ENCODE assay signal across 11 mouse cellular contexts in the genomic region with DNA sequence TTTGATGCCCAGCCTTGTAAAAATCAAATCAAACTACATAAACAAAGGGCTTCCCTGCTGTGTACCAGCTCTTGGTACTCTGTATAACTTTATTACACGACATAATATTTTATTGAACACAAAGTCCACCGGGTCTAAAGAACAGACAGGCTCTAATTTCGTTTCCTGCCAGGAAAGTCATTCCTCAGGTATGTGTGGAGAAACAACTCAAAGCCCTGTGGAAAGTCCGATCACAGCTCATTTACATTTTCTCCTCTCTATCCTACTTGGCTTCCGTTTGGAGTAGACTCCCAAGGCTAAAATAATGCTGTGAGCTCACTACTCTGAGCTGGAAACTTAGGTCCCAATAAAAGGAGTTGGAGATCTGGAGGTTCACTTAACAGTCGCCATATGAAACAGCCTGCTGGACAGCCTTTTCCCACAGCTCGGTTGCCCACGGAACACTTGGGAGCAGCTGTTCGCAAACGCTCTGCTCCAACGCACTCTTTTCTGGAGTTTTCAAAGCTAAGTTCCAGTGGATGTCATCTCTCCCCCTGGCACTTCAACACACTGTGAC.
DNase-seq lines count a peak whose midpoint lies in the region; ATAC-seq and TF ChIP-seq lines count a peak whose summit lies in the region.
"Had no signal": no experiment of that assay in that cellular context is flagged by ENCODE, and none has a peak within 500 bp of the region (broad histone marks: within the 10 kb centered on the region; RNA-seq: fewer than 3 reads in every experiment).

No protein-coding gene starts in this region.

- peaks cover 3% of the 10 kb centered on the region; the same call in 1 of the 2 replicates for H3K4me1 ChIP-seq in forebrain, embryonic 15.5 days
- H3K4me1 ChIP-seq: liver, embryonic 15.5 days had no signal

- H3K9me3 ChIP-seq in forebrain, embryonic 15.5 days: no peaks in the 10 kb centered on the region
- H3K9me3 ChIP-seq: liver, embryonic 15.5 days had no signal

- no peaks in the 10 kb centered on the region for H3K27me3 ChIP-seq in forebrain, embryonic 15.5 days
- H3K27me3 ChIP-seq: liver, embryonic 15.5 days had no signal

- peak overlapping the region; percentile 77; the same call in 1 of the 2 replicates for H3K27ac ChIP-seq in layer of hippocampus, adult 2 months
- no peak overlapping the region for H3K27ac ChIP-seq in forebrain, embryonic 15.5 days (replicated peaks)
- H3K27ac ChIP-seq: liver, embryonic 15.5 days had no signal

- peak; percentile 41 to 44 for DNase-seq in layer of hippocampus, adult 2 months (ENCODE audit: low spot score in 2 of 2)
- no peak for DNase-seq in layer of hippocampus, postnatal 25 days (ENCODE audit: extremely low spot score in 1 of 2, low spot score in 1 of 2)
- peak; percentile 53 for DNase-seq in adipocyte (ENCODE audit: low spot score)
- DNase-seq in fibroblast of lung, adult 2 months (ENCODE audit: low read depth): peak; percentile 67
- DNase-seq in right cerebral cortex, adult 2 months (ENCODE audit: low spot score in 2 of 2): peak; percentile 45 to 51
- DNase-seq in testis, postnatal 10 days (ENCODE audit: low spot score): no peak
- DNase-seq: gastrocnemius, postnatal 10 days; thymus, postnatal 25 days had no signal

- TF ChIP-seq CTCF in layer of hippocampus, adult 2 months (conservative IDR thresholded peaks at IDR 0.05): no peak

- no peak overlapping the region for H3K4me2 ChIP-seq in forebrain, embryonic 15.5 days (replicated peaks)
- H3K4me2 ChIP-seq: liver, embryonic 15.5 days had no signal

- peaks cover 5% of the 10 kb centered on the region; the same call in 1 of the 2 replicates for H3K36me3 ChIP-seq in forebrain, embryonic 15.5 days
- H3K36me3 ChIP-seq: liver, embryonic 15.5 days had no signal

- WGBS in forebrain, embryonic 15.5 days: 79% methylated on average over 11 of the region's 11 CpGs

- H3K9ac ChIP-seq in forebrain, embryonic 15.5 days (replicated peaks): no peak overlapping the region
- H3K9ac ChIP-seq: liver, embryonic 15.5 days had no signal

- ATAC-seq in forebrain, embryonic 15.5 days (replicated peaks): no peak
- ATAC-seq: midbrain, embryonic 16.5 days had no signal

- H3K4me3 ChIP-seq in layer of hippocampus, adult 2 months: no peak overlapping the region
- H3K4me3 ChIP-seq in forebrain, embryonic 15.5 days: no peak overlapping the region
- H3K4me3 ChIP-seq: liver, embryonic 15.5 days had no signal

Comparison
In these comparisons a context has a peak if more than half of its experiments do, and no peak if none do; other contexts are left out.
1. DNase-seq: peak in layer of hippocampus, adult 2 months (2 of 2), adipocyte (single experiment), fibroblast of lung, adult 2 months (single experiment) and right cerebral cortex, adult 2 months (2 of 2); none in layer of hippocampus, postnatal 25 days (0 of 2) and testis, postnatal 10 days (single experiment).